9 mouse cellular contexts compared by ENCODE assay signal in the genomic region with DNA sequence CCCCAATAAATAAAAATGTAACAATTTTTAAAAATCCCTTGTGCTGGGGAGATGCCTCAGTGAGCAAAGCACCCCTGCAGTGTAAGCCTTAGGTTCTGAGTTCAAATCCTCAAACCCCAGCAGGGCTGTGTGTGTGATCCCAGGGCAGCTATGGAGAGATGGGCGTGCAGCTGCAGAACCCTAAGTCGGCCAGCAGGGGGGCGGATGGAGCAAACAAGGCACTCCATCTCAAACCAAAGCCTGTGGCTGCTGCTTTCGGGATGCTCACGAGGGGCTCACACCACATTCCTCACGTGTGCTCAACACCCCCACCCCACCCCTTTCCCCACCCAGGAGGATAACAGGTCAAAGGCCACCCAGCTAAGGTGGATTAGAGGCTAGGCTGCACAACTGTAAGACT. TPM values are rescaled to one million over a fixed set of nuclear protein-coding genes. Genes with fewer than 3 reads are reported as not detected.
DNase-seq lines count a peak whose midpoint lies in the region; ATAC-seq lines count a peak whose summit lies in the region.
"Had no signal": no experiment of that assay in that cellular context is flagged by ENCODE, and none has a peak within 500 bp of the region (broad histone marks: within the 10 kb centered on the region; RNA-seq: fewer than 3 reads in every experiment).

No protein-coding gene starts in this region.

- H3K4me1 ChIP-seq in embryonic facial prominence, embryonic 15.5 days: peaks cover 27% of the 10 kb centered on the region
- peaks cover 4% of the 10 kb centered on the region; the same call in 1 of the 2 replicates for H3K4me1 ChIP-seq in stomach, embryonic 14.5 days (ENCODE audit: control insufficient read depth, insufficient read depth, low read length)

- 0 out of 2 replicates have a peak, but pooled peaks have one; percentile 48 for ATAC-seq in embryonic facial prominence, embryonic 15.5 days (ENCODE audit: insufficient number of reproducible peaks, low FRiP score, low TSS enrichment, low read depth)
- peak; percentile 93 for ATAC-seq in megakaryocyte progenitor cell, adult 5-6 weeks (replicated peaks; ENCODE audit: poor library complexity)
- peak; percentile 64; the same call in 1 of the 2 replicates for ATAC-seq in stomach, embryonic 14.5 days (ENCODE audit: insufficient number of reproducible peaks, insufficient read depth, low FRiP score, low read depth)

- H3K36me3 ChIP-seq in embryonic facial prominence, embryonic 15.5 days: peaks cover 71% of the 10 kb centered on the region
- peaks cover 44% of the 10 kb centered on the region for H3K36me3 ChIP-seq in stomach, embryonic 14.5 days (ENCODE audit: control insufficient read depth, insufficient read depth, low read length)

- H3K27me3 ChIP-seq in embryonic facial prominence, embryonic 15.5 days: no peaks in the 10 kb centered on the region
- no peaks in the 10 kb centered on the region for H3K27me3 ChIP-seq in stomach, embryonic 14.5 days (ENCODE audit: control insufficient read depth, insufficient read depth, low read length)

- WGBS in embryonic facial prominence, embryonic 15.5 days: 17% methylated on average over 6 of the region's 6 CpGs
- 16% methylated on average over 6 of the region's 6 CpGs for WGBS in stomach, embryonic 14.5 days

- intact Hi-C loops in heart, postnatal 14 days (cut with DNase I): loop anchor here (1.0 to 2.0 kb wide), 2 partner anchors 18 to 82 kb away; no protein-coding TSS in a partner anchor

- no peak overlapping the region for H3K4me2 ChIP-seq in embryonic facial prominence, embryonic 15.5 days (replicated peaks)
- H3K4me2 ChIP-seq in stomach, embryonic 14.5 days (replicated peaks; ENCODE audit: low read depth, low read length): no peak overlapping the region

- no peaks in the 10 kb centered on the region for H3K9me3 ChIP-seq in embryonic facial prominence, embryonic 15.5 days (replicated peaks)
- no peaks in the 10 kb centered on the region for H3K9me3 ChIP-seq in stomach, embryonic 14.5 days (ENCODE audit: control insufficient read depth, low read depth, low read length)

- DNase-seq in kidney, adult 18-20 months: peak; percentile 70
- no peak for DNase-seq in kidney, adult 11 months
- peak; percentile 76 for DNase-seq in adrenal gland, postnatal 25 days
- DNase-seq in heart, postnatal 14 days: peak; percentile 80 to 81
- peak; percentile 68 to 73 for DNase-seq in layer of hippocampus, postnatal 10 days (ENCODE audit: low spot score in 2 of 2)

- 0 out of 2 replicates have a peak overlapping the region, but pooled peaks have one; percentile 55 for H3K27ac ChIP-seq in embryonic facial prominence, embryonic 15.5 days (replicated peaks)
- H3K27ac ChIP-seq in stomach, embryonic 14.5 days (ENCODE audit: low read length): no peak overlapping the region
- H3K27ac ChIP-seq: macrophage had no signal

- H3K9ac ChIP-seq in embryonic facial prominence, embryonic 15.5 days: no peak overlapping the region
- H3K9ac ChIP-seq in stomach, embryonic 14.5 days (replicated peaks; ENCODE audit: low read depth, low read length): no peak overlapping the region

- no peak overlapping the region for H3K4me3 ChIP-seq in embryonic facial prominence, embryonic 15.5 days (replicated peaks)
- H3K4me3 ChIP-seq in stomach, embryonic 14.5 days (ENCODE audit: low read depth, low read length): no peak overlapping the region

RNA-seq across cellular contexts. Expression of a gene that starts 11.6 kb away (rescaled TPM):
- total RNA-seq in adrenal gland, postnatal 25 days (2021): 37.3 and 46.2 TPM in 2 replicates
- polyA plus RNA-seq in embryonic facial prominence, embryonic 15.5 days (2015; fragmentation: Nextera tagmentation; extraction: Ambion mirVana): 25.2 and 26.2 TPM in 2 replicates
- total RNA-seq in heart, postnatal 14 days (2021): 10 to 100 TPM; 52.6 to 53.3 TPM
- 1 to 10 TPM; 7.5 to 7.8 TPM for total RNA-seq in layer of hippocampus, postnatal 10 days (2021)
- 0.72 and 1.2 TPM in 2 replicates for total RNA-seq in megakaryocyte progenitor cell, adult 5-6 weeks (2015)
- total RNA-seq in megakaryocyte progenitor cell, adult 5-6 weeks (2017): 0.71 and 1.2 TPM in 2 replicates
- 10.3 and 10.4 TPM in 2 replicates for polyA plus RNA-seq in stomach, embryonic 14.5 days (2014; fragmentation: Nextera tagmentation; extraction: Ambion mirVana)

RNA-seq across cellular contexts. Expression of a gene that starts 26.8 kb away (rescaled TPM):
- 4.7 and 5.6 TPM in 2 replicates for total RNA-seq in adrenal gland, postnatal 25 days (2021)
- 80.1 and 83.4 TPM in 2 replicates for polyA plus RNA-seq in embryonic facial prominence, embryonic 15.5 days (2015; fragmentation: Nextera tagmentation; extraction: Ambion mirVana)
- total RNA-seq in heart, postnatal 14 days (2021): 1 to 10 TPM; 4.7 to 6.5 TPM
- total RNA-seq in layer of hippocampus, postnatal 10 days (2021): 1 to 10 TPM; 4.6 to 6.4 TPM
- 43.2 and 50.1 TPM in 2 replicates for total RNA-seq in megakaryocyte progenitor cell, adult 5-6 weeks (2015)
- 128 and 151 TPM in 2 replicates for total RNA-seq in megakaryocyte progenitor cell, adult 5-6 weeks (2017)
- 111 and 120 TPM in 2 replicates for polyA plus RNA-seq in stomach, embryonic 14.5 days (2014; fragmentation: Nextera tagmentation; extraction: Ambion mirVana)

RNA-seq across cellular contexts. Expression of a gene that starts 48.4 kb away (rescaled TPM):
- total RNA-seq in adrenal gland, postnatal 25 days (2021): 4.5 and 17.1 TPM in 2 replicates
- 0.84 and 1.2 TPM in 2 replicates for polyA plus RNA-seq in embryonic facial prominence, embryonic 15.5 days (2015; fragmentation: Nextera tagmentation; extraction: Ambion mirVana)
- not detected for total RNA-seq in heart, postnatal 14 days (2021)
- not detected for total RNA-seq in layer of hippocampus, postnatal 10 days (2021)
- 0.22 and 1.8 TPM in 2 replicates for total RNA-seq in megakaryocyte progenitor cell, adult 5-6 weeks (2015)
- total RNA-seq in megakaryocyte progenitor cell, adult 5-6 weeks (2017): 4.0 and 4.7 TPM in 2 replicates
- 2.8 and 2.9 TPM in 2 replicates for polyA plus RNA-seq in stomach, embryonic 14.5 days (2014; fragmentation: Nextera tagmentation; extraction: Ambion mirVana)
- polyA plus RNA-seq: macrophage had no signal
